Mouse (Mus musculus): Measurements from ENCODE around the gene Grb2.

DNA sequence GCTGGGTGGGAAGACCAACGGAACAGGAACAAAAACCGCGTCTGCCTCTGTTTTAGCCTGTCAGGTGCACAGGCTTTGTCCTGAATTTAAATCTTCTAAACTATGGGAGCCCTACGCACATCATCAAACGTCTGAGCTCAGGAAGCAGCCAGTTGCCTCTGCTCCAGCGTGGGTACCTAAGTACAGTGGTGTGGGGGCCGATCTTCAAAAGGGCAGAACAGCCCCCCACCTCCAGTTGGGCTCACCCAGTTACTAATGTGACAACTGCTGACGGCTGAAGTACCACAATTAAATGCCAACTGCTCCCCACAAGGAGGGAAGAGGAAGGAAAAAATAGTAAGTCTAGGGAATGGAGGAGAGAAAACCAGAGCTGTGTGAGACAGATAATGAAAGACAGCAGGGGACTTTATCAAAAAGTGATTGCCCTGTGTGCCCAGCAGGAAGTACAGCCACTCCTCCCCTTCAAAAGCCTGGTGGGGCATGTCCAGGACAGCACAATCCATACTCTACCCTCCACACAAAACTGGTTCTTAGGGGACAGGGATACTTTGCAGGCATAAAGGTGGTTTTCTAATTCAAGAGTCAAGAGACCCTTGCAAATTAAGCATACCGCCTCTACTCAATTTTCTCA, 34.0 kb downstream of the Grb2 start:
- no peak for TF ChIP-seq CTCF (IDR thresholded peaks at IDR 0.05; ENCODE audit: borderline replicate concordance, control insufficient read depth, extremely low read depth, insufficient read depth, low read length, poor library complexity)
- TF ChIP-seq POLR2A (IDR thresholded peaks at IDR 0.05; ENCODE audit: control insufficient read depth, extremely low read depth, insufficient read depth, low read length, poor library complexity) = no peak
